Mouse (Mus musculus): ENCODE measurements around the gene Mbd6.

The Mbd6 gene

GRCm38 (mm10) chr10:127263631-127264030, 25.2 kb downstream of the Mbd6 start:
- no peak for DNase-seq (ENCODE audit: extremely low spot score)

- DNase-seq (ENCODE audit: extremely low spot score), result peak; percentile 62
Measured at GRCm38 (mm10) chr10:127262548-127263398, 26.0 kb downstream of the Mbd6 start, which contains the start of gene Kif5a. Gene Kif5a (minus strand): TSS chr10:127263348.

GRCm38 (mm10) chr10:127261706-127262547, 26.9 kb downstream of the Mbd6 start:
- DNase-seq (ENCODE audit: extremely low spot score), result no peak

GRCm38 (mm10) chr10:127258489-127258888, 30.3 kb downstream of the Mbd6 start:
- DNase-seq (ENCODE audit: extremely low spot score), result no peak

- no peak for DNase-seq (ENCODE audit: extremely low spot score)
Measured at GRCm38 (mm10) chr10:127257790-127258189, 31.0 kb downstream of the Mbd6 start.

- DNase-seq (ENCODE audit: extremely low spot score), result peak; percentile 67
Measured at GRCm38 (mm10) chr10:127255625-127256345, 33.0 kb downstream of the Mbd6 start.

GRCm38 (mm10) chr10:127250810-127251209, 38.0 kb downstream of the Mbd6 start:
- no peak for DNase-seq (ENCODE audit: extremely low spot score)

- no peak for DNase-seq (ENCODE audit: extremely low spot score)
Measured at GRCm38 (mm10) chr10:127238241-127238824, 50.5 kb downstream of the Mbd6 start.

GRCm38 (mm10) chr10:127236541-127236940, 52.3 kb downstream of the Mbd6 start:
- peak; percentile 29 for DNase-seq (ENCODE audit: extremely low spot score)

- DNase-seq (ENCODE audit: extremely low spot score), result no peak
Measured at GRCm38 (mm10) chr10:127233141-127233540, 55.7 kb downstream of the Mbd6 start.
